Mouse (Mus musculus): ENCODE results near the gene Olfr1045. TPM values are rescaled to one million over a fixed set of nuclear protein-coding genes. Genes with fewer than 3 reads are reported as not detected.
"Not testable (repeated sequence)": the region's sequence is repeated elsewhere in the genome, so short reads cannot be mapped to it uniquely, and the experiment has no call there.

The Olfr1045 gene
- not detected for total RNA-seq (2021)
- long read RNA-seq, experiment 1, result 0 reads
- long read RNA-seq, experiment 2, result 0 reads

GRCm38 (mm10) chr2:86202909-86203308 is at the start of gene Olfr1045:
Gene Olfr1045 (minus strand): TSS chr2:86203009.
- no peak for DNase-seq

- no peak for DNase-seq
Observed at GRCm38 (mm10) chr2:86240189-86240588, 37.4 kb upstream of the Olfr1045 start, which contains the start of gene Olfr1048. Gene Olfr1048 (minus strand): TSS chr2:86240289.

DNA sequence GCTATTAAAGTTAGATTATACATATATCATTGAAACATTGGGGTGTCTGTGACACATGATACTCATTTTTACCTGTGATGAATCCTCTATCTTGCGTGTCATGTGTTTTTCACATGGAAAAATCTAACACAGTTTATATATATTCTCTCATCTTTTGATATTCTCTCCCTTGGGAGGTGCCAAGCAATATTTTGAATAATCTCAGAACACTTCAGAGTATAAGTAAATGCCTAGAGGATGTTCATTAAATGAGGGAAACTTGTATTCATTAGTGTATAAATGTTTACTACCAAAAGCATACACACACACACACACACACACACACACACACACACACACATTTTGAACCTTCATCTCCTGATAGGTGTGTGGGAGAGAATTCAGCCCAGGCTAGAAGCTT is 28.5 kb upstream of the Olfr1045 start, which contains the start of gene Olfr1047:
Gene Olfr1047 (minus strand): TSS at position 101 of the 400 bp plus-strand sequence.
- DNase-seq, result no peak

- no peak for DNase-seq
Observed at GRCm38 (mm10) chr2:86219214-86219613, 16.4 kb upstream of the Olfr1045 start, which contains the start of gene Olfr1046. Gene Olfr1046 (minus strand): TSS chr2:86219314.

- no peak for DNase-seq
Observed at GRCm38 (mm10) chr2:86195863-86196262, 6.9 kb downstream of the Olfr1045 start.

DNA sequence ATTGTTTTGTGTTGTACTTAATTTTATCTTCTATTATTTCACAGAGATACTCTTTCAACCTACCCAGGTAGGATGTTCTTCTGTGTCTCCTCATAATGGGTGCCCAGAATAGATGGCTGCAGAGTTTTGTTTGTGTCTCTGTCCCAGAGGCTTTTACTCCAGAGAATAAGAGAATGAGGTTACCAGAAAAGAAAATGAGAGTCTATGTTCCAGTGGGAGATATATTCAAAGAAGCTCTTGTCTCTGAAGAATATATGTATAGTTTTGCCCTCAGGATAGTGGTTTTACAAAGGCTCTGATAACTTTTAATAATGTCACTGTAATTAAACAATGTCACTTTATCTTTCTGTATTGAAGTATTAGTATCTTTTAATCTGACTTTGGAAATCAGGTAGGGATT is 17.2 kb downstream of the Olfr1045 start, which contains the start of gene Olfr52:
Gene Olfr52 (minus strand): TSS at position 101 of the 400 bp plus-strand sequence.
- DNase-seq, result no peak

- no peak for DNase-seq
Observed at GRCm38 (mm10) chr2:86179950-86180349, 22.9 kb downstream of the Olfr1045 start.

- no peak for DNase-seq
Observed at GRCm38 (mm10) chr2:86177720-86178119, 25.1 kb downstream of the Olfr1045 start, which contains the start of gene Olfr1044. Gene Olfr1044 (minus strand): TSS chr2:86177820.

GRCm38 (mm10) chr2:86175422-86175821 is 27.4 kb downstream of the Olfr1045 start:
- not testable (repeated sequence) for DNase-seq

DNA sequence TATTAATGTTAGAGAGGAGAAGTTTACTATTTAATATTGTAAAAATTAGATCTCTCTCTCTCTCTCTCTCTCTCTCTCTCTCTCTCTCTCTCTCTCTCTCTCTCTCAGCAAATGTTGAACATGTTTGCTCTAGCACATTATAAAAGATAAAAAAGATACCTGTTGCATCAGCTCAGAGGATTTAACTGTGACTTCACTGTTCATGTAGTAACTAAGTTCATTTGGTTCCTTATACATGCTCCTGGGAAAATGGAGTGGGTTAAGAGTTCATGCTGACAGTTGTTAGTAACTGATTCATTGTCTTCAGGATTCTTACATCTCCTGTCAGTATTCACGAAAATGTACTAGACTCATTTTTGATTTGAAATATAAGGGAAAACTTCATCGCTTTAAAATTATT is 35.4 kb downstream of the Olfr1045 start, which contains the start of gene Olfr1043:
Gene Olfr1043 (minus strand): TSS at position 101 of the 400 bp plus-strand sequence.
- no peak for DNase-seq

- no peak for DNase-seq
Observed at GRCm38 (mm10) chr2:86161738-86162137, 41.1 kb downstream of the Olfr1045 start, which contains the start of gene Olfr1042. Gene Olfr1042 (minus strand): TSS chr2:86161838.

DNA sequence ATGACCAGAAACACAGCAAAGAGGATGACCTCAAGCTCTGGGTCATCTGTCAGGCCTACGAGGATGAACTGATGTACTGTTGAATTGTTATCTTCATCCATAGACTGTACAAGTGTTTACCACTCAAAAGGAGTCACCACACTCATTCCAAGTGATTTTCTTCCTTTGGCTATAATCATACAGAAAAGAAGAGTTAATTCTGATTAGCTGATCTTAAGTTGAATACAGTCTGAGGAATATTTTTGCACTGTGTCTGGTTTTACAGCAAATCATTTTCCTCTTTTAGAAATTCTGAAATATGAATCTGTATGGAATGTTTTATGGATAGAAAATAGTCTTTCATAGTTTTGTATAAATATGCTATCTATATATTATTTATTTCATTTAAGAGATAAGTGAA is 56.2 kb downstream of the Olfr1045 start, which contains the start of gene Olfr1040:
Gene Olfr1040 (minus strand): TSS at position 101 of the 400 bp plus-strand sequence.
- no peak for DNase-seq

Other genes with a start within 250 kb of the Olfr1045 start
- gene Olfr1029, start 229.1 kb downstream of the Olfr1045 start, total RNA-seq (2021), result not detected
- not detected for gene Olfr1030, start 223.7 kb downstream of the Olfr1045 start, total RNA-seq (2021)
- not detected for gene Olfr1031, start 212.7 kb downstream of the Olfr1045 start, total RNA-seq (2021)
- not detected for gene Olfr1032, start 197.5 kb downstream of the Olfr1045 start, total RNA-seq (2021)
- gene Olfr1033, start 182.4 kb downstream of the Olfr1045 start, total RNA-seq (2021), result under 1 TPM; 0.09 to 0.45 TPM
- gene Olfr1034, start 157.1 kb downstream of the Olfr1045 start, total RNA-seq (2021), result not detected
- gene Olfr1036, start 129.0 kb downstream of the Olfr1045 start, total RNA-seq (2021), result not detected
- not detected for gene Olfr1037, start 115.6 kb downstream of the Olfr1045 start, total RNA-seq (2021)
- gene Olfr1039, start 67.1 kb downstream of the Olfr1045 start, total RNA-seq (2021), result not detected
- gene Olfr1040, start 56.3 kb downstream of the Olfr1045 start, total RNA-seq (2021), result not detected
- not detected for gene Olfr1042, start 41.2 kb downstream of the Olfr1045 start, total RNA-seq (2021)
- gene Olfr1043, start 35.5 kb downstream of the Olfr1045 start, total RNA-seq (2021), result not detected
- gene Olfr1044, start 25.2 kb downstream of the Olfr1045 start, total RNA-seq (2021), result not detected
- not detected for gene Olfr52, start 17.3 kb downstream of the Olfr1045 start, total RNA-seq (2021)
- not detected for gene Olfr1046, start 16.3 kb upstream of the Olfr1045 start, total RNA-seq (2021)
- gene Olfr1047, start 28.4 kb upstream of the Olfr1045 start, total RNA-seq (2021), result not detected
- gene Olfr1048, start 37.3 kb upstream of the Olfr1045 start, total RNA-seq (2021), result not detected
- not detected for gene Olfr1049, start 55.3 kb upstream of the Olfr1045 start, total RNA-seq (2021)
- gene Olfr1051, start 76.1 kb upstream of the Olfr1045 start, total RNA-seq (2021), result not detected
- not detected for gene Olfr1052, start 89.4 kb upstream of the Olfr1045 start, total RNA-seq (2021)
- not detected for gene Olfr1053, start 112.3 kb upstream of the Olfr1045 start, total RNA-seq (2021)
- gene Olfr1054, start 132.4 kb upstream of the Olfr1045 start, total RNA-seq (2021), result not detected
- gene Olfr1055, start 147.3 kb upstream of the Olfr1045 start, total RNA-seq (2021), result not detected
- not detected for gene Olfr1056, start 159.5 kb upstream of the Olfr1045 start, total RNA-seq (2021)
- gene Olfr1057, start 175.4 kb upstream of the Olfr1045 start, total RNA-seq (2021), result not detected
- gene Olfr1058, start 185.6 kb upstream of the Olfr1045 start, total RNA-seq (2021), result not detected
- not detected for gene Olfr1061, start 211.0 kb upstream of the Olfr1045 start, total RNA-seq (2021)
- not detected for gene Olfr1062, start 223.7 kb upstream of the Olfr1045 start, total RNA-seq (2021)
- gene Olfr1065, start 247.6 kb upstream of the Olfr1045 start, total RNA-seq (2021), result not detected